Mouse (Mus musculus) stomach, embryonic 15.5 days (tissue): ENCODE measurements around the gene Gm4894. TPM values are rescaled to one million over a fixed set of nuclear protein-coding genes. Genes with fewer than 3 reads are reported as not detected.

Experiments used
- ATAC-seq: fragments of 200-750 bp; cut with Nextera tagmentation; 2 replicates; pipeline ENCODE4 v1.8.0; 2017; ENCODE audit warnings: low read depth, moderate number of reproducible peaks, moderate TSS enrichment; ENCODE audit not compliant: insufficient read depth, low FRiP score
- H3K27ac ChIP-seq: fragments of 300-500 bp; sonication (generic); 2 replicates; pipeline ENCODE4 v1.5.1; 2015; ENCODE audit warnings: mild to moderate bottlenecking, inconsistent platforms
- H3K27me3 ChIP-seq: fragments of 300-500 bp; sonication (generic); replicated peaks from 2 replicates; pipeline ENCODE4 v1.6.1; 2015; ENCODE audit warnings: inconsistent platforms
- H3K36me3 ChIP-seq: fragments of 300-500 bp; sonication (generic); 2 replicates; pipeline ENCODE4 v1.6.1; 2015; ENCODE audit warnings: inconsistent platforms
- H3K4me1 ChIP-seq: fragments of 300-500 bp; sonication (generic); 2 replicates; pipeline ENCODE4 v1.6.1; 2015; ENCODE audit warnings: inconsistent platforms
- H3K4me2 ChIP-seq: fragments of 300-500 bp; sonication (generic); 2 replicates; pipeline ENCODE4 v1.6.1; 2015; ENCODE audit warnings: mild to moderate bottlenecking, inconsistent platforms
- H3K4me3 ChIP-seq: fragments of 300-500 bp; sonication (generic); replicated peaks from 2 replicates; pipeline ENCODE4 v1.5.1; 2015; ENCODE audit warnings: inconsistent platforms
- H3K9ac ChIP-seq: fragments of 300-500 bp; sonication (generic); 2 replicates; pipeline ENCODE4 v1.6.1; 2015; ENCODE audit warnings: inconsistent platforms
- H3K9me3 ChIP-seq: fragments of 300-500 bp; sonication (generic); 2 replicates; pipeline ENCODE4 v1.6.1; 2016; ENCODE audit warnings: inconsistent platforms
- WGBS: fragments of 180-500 bp; shearing (Covaris S2); methylation state at CpG from one replicate; pipeline ENCODE4 v1.1.7; 2015; 5-methylcytosine and 5-hydroxymethylcytosine counted together
- polyA plus RNA-seq: library from polyadenylated mRNA; unstranded; fragments of >200 nt; fragmentation: Nextera tagmentation; extraction: Ambion mirVana; gene quantifications from 2 replicates; pipeline ENCODE4 v1.2.1, GENCODE M21; 2015

Gene Gm4894
- polyA plus RNA-seq, 1 experiment from 2014 or later: not detected

GRCm38 (mm10) chr9:49276542-49277334, 26.4 kb downstream of the Gm4894 start:
- no peaks in the 10 kb centered on the region for H3K36me3 ChIP-seq
- no peak overlapping the region for H3K4me2 ChIP-seq
- H3K4me3 ChIP-seq: no peak overlapping the region
- ATAC-seq: no peak
- no peak overlapping the region for H3K27ac ChIP-seq
- no peaks in the 10 kb centered on the region for H3K27me3 ChIP-seq
- no peak overlapping the region for H3K9ac ChIP-seq
- 69% methylated on average over 11 of the region's 11 CpGs for WGBS
- no peaks in the 10 kb centered on the region; the same call in 1 of the 2 replicates for H3K4me1 ChIP-seq
- no peaks in the 10 kb centered on the region for H3K9me3 ChIP-seq

- Histone ChIP-seq H3K9me3 (no peaks in the 10 kb centered on the region), H3K4me2 (no peak overlapping the region), H3K9ac (no peak overlapping the region), H3K27me3 (no peaks in the 10 kb centered on the region), H3K27ac (no peak overlapping the region), H3K4me1 (no peaks in the 10 kb centered on the region), H3K4me3 (no peak overlapping the region), H3K36me3 (no peaks in the 10 kb centered on the region)
- 60% methylated on average over 1 of the region's 1 CpGs for WGBS
- ATAC-seq: no peak
Observed at GRCm38 (mm10) chr9:49295101-49295500, 44.8 kb downstream of the Gm4894 start.

GRCm38 (mm10) chr9:49307576-49307975, 57.2 kb downstream of the Gm4894 start:
- WGBS: 68% methylated on average over 3 of the region's 3 CpGs
- no peaks in the 10 kb centered on the region for H3K36me3 ChIP-seq
- H3K27ac ChIP-seq: no peak overlapping the region
- no peak overlapping the region for H3K4me2 ChIP-seq
- no peak overlapping the region for H3K9ac ChIP-seq
- no peak for ATAC-seq
- H3K9me3 ChIP-seq: no peaks in the 10 kb centered on the region
- no peaks in the 10 kb centered on the region for H3K4me1 ChIP-seq
- H3K4me3 ChIP-seq: no peak overlapping the region
- H3K27me3 ChIP-seq: no peaks in the 10 kb centered on the region

DNA sequence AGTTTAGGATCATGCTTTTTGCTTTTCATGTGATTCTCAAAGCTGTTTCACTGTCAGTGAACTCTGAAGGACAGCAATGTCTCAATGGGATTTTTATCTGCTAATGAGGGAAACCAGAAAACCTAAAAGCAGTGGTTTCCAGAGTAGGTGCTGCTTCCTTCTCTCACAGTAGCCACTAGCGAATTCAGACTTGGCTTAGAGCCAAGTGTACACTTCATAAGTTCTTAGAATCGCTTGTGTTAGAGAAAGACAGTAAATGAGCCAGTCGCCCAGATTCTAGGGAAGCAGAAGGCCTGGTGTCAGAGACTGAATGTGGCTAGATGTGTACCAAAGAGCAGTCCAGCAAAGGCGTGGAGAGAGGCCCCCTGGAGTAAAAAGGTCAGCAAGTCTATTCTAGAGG, 60.5 kb downstream of the Gm4894 start:
- WGBS: 41% methylated on average over 4 of the region's 4 CpGs
- no peak for ATAC-seq
- H3K9me3 ChIP-seq: no peaks in the 10 kb centered on the region

DNA sequence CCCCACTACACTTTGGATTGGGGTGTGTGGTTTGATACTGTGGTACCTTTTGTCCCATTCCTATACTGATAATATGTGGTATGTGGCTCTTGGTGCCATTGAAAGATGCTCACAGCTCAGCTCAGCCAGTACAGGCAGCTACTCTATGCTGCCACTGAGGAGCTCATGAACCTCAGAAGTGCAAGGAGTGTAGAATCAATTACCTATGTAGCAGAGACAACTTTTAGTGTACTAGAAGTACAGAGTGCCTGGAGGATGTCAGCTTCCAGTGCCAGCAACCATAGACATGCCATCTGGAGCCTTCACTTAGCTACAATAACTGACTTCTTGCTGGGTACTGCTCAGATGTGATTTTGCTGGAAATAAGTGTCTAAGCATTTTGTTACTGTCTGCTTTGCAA, 68.3 kb downstream of the Gm4894 start:
- H3K27me3 ChIP-seq: no peaks in the 10 kb centered on the region
- H3K27ac ChIP-seq: no peak overlapping the region
- no peak overlapping the region for H3K9ac ChIP-seq
- H3K36me3 ChIP-seq: no peaks in the 10 kb centered on the region
- no peak overlapping the region for H3K4me2 ChIP-seq
- H3K4me3 ChIP-seq: no peak overlapping the region
- H3K4me1 ChIP-seq: no peaks in the 10 kb centered on the region
- ATAC-seq: no peak
- H3K9me3 ChIP-seq: no peaks in the 10 kb centered on the region

More for the DNA sequence above, 60.5 kb downstream of the Gm4894 start:
- Histone ChIP-seq H3K27me3 (no peaks in the 10 kb centered on the region), H3K27ac (no peak overlapping the region), H3K4me3 (no peak overlapping the region), H3K36me3 (no peaks in the 10 kb centered on the region), H3K4me1 (no peaks in the 10 kb centered on the region), H3K4me2 (no peak overlapping the region), H3K9ac (no peak overlapping the region)

Other genes with a start within 250 kb of the Gm4894 start
- 33.1 and 33.3 TPM in 2 replicates for gene Zw10, start 194.9 kb upstream of the Gm4894 start, polyA plus RNA-seq
- gene Tmprss5, start 169.3 kb upstream of the Gm4894 start, polyA plus RNA-seq: 3.6 and 4.2 TPM in 2 replicates
- 0.05 and 0.12 TPM in 2 replicates for gene Drd2, start 90.1 kb downstream of the Gm4894 start, polyA plus RNA-seq
- 0.58 and 0.62 TPM in 2 replicates for gene Ankk1, start 176.5 kb downstream of the Gm4894 start, polyA plus RNA-seq
- gene Ttc12, start 235.7 kb downstream of the Gm4894 start, polyA plus RNA-seq: 1.2 and 1.8 TPM in 2 replicates